In the genomic region with DNA sequence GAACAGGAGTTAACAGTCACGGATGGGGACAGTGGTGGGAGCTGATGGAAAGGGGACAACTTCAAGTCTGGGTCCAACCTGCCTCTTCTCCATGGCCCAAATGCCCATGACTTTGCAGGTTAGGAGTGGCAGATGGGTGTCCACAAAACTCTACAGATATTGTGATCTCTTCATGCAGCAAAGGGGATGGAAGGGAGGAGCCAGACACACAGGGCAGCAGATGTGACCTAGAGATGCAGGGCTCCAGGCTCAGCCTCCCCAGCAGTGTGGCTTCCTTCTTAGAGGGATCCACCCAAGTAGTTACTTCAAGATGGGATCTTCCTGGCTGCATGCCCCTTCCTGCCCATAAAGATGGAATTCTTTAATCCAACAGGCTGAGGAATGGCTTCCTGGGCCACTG, we compare ENCODE assay signal across 24 mouse cellular contexts. TPM values are rescaled to one million over a fixed set of nuclear protein-coding genes. Genes with fewer than 3 reads are reported as not detected.
DNase-seq lines count a peak whose midpoint lies in the region; ATAC-seq and TF ChIP-seq lines count a peak whose summit lies in the region.
"Had no signal": no experiment of that assay in that cellular context is flagged by ENCODE, and none has a peak within 500 bp of the region (broad histone marks: within the 10 kb centered on the region; RNA-seq: fewer than 3 reads in every experiment).

No protein-coding gene starts in this region.

- TF ChIP-seq EP300 in liver, postnatal 0 days (IDR thresholded peaks at IDR 0.05; ENCODE audit: low read depth) = peak; percentile 68; the same call in 1 of the 2 replicates

- ATAC-seq in liver, embryonic 12.5 days = peak; percentile 88
- ATAC-seq in liver, postnatal 0 days = peak; percentile 91
- ATAC-seq: forebrain, embryonic 16.5 days; hindbrain, embryonic 16.5 days; midbrain, embryonic 13.5 days had no signal

- 79% methylated on average over 1 of the region's 1 CpGs for WGBS in liver, embryonic 12.5 days (ENCODE audit: insufficient replicate concordance)
- 88% methylated on average over 1 of the region's 1 CpGs for whole genome bisulfite sequencing in liver, postnatal 0 days (ENCODE audit: insufficient replicate concordance)

- no peak overlapping the region for H3K4me2 ChIP-seq in liver, embryonic 12.5 days
- H3K4me2 ChIP-seq in liver, postnatal 0 days (ENCODE audit: low read depth, low read length) = peak overlapping the region; percentile 18; the same call in 1 of the 2 replicates
- H3K4me2 ChIP-seq: limb, embryonic 15.5 days; lung, embryonic 15.5 days; midbrain, embryonic 13.5 days; neural tube, embryonic 15.5 days had no signal

- H3K27me3 ChIP-seq in liver, embryonic 12.5 days (replicated peaks) = no peaks in the 10 kb centered on the region
- H3K27me3 ChIP-seq in liver, postnatal 0 days (ENCODE audit: insufficient read depth, low read length) = no peaks in the 10 kb centered on the region
- H3K27me3 ChIP-seq: limb, embryonic 15.5 days; lung, embryonic 15.5 days; midbrain, embryonic 13.5 days; neural tube, embryonic 15.5 days had no signal

- H3K27ac ChIP-seq in liver, embryonic 12.5 days = peak overlapping the region; percentile 64
- H3K27ac ChIP-seq in liver, postnatal 0 days (ENCODE audit: low read depth) = peak overlapping the region; percentile 64; the same call in 1 of the 2 replicates
- H3K27ac ChIP-seq: limb, embryonic 10.5 days; limb, embryonic 15.5 days; lung, embryonic 15.5 days; midbrain, embryonic 13.5 days; neural tube, embryonic 15.5 days had no signal

- no peaks in the 10 kb centered on the region for H3K36me3 ChIP-seq in liver, embryonic 12.5 days
- 0 out of 2 replicates have a peak, but pooled peaks cover 8% of the 10 kb centered on the region for H3K36me3 ChIP-seq in liver, postnatal 0 days (replicated peaks; ENCODE audit: insufficient read depth, low read length)
- H3K36me3 ChIP-seq: limb, embryonic 10.5 days; midbrain, embryonic 13.5 days; neural tube, embryonic 15.5 days had no signal

- H3K4me3 ChIP-seq in liver, embryonic 12.5 days = no peak overlapping the region
- no peak overlapping the region for H3K4me3 ChIP-seq in liver, postnatal 0 days (ENCODE audit: low read depth, low read length)
- H3K4me3 ChIP-seq: limb, embryonic 10.5 days; limb, embryonic 15.5 days; lung, embryonic 15.5 days; midbrain, embryonic 13.5 days; neural tube, embryonic 15.5 days had no signal

- H3K4me1 ChIP-seq in liver, embryonic 12.5 days = peaks cover 22% of the 10 kb centered on the region
- peaks cover 14% of the 10 kb centered on the region for H3K4me1 ChIP-seq in liver, postnatal 0 days (ENCODE audit: insufficient read depth)
- H3K4me1 ChIP-seq: midbrain, embryonic 13.5 days had no signal

- TF ChIP-seq CTCF in liver, postnatal 0 days (IDR thresholded peaks at IDR 0.05; ENCODE audit: low read depth) = no peak

- H3K9ac ChIP-seq in liver, embryonic 12.5 days = no peak overlapping the region; the same call in 1 of the 2 replicates
- H3K9ac ChIP-seq in liver, postnatal 0 days (replicated peaks) = no peak overlapping the region
- H3K9ac ChIP-seq: limb, embryonic 15.5 days; lung, embryonic 15.5 days; midbrain, embryonic 13.5 days; neural tube, embryonic 15.5 days had no signal

- H3K9me3 ChIP-seq in liver, embryonic 12.5 days (replicated peaks) = no peaks in the 10 kb centered on the region
- no peaks in the 10 kb centered on the region for H3K9me3 ChIP-seq in liver, postnatal 0 days (ENCODE audit: low read length)
- H3K9me3 ChIP-seq: G1E; limb, embryonic 10.5 days; limb, embryonic 15.5 days; lung, embryonic 15.5 days; midbrain, embryonic 13.5 days; neural tube, embryonic 15.5 days had no signal

- peak; percentile 8 for DNase-seq in cerebellum, adult 9-10 months
- no peak for DNase-seq in cerebellum, adult 8-10 months
- DNase-seq in liver, postnatal 0 days = peak; percentile 45
- no peak for DNase-seq in gastrocnemius, adult 18-20 months (ENCODE audit: low spot score)
- no peak for DNase-seq in adipocyte (ENCODE audit: low spot score)
- no peak for DNase-seq in layer of hippocampus, postnatal 10 days (ENCODE audit: low spot score in 2 of 2)
- DNase-seq: adrenal gland, postnatal 10 days; cerebellum, adult 11-12 months; cerebellum, postnatal 14 days; gastrocnemius, postnatal 10 days; kidney, adult 2 months; kidney, postnatal 4 days; retina, postnatal 1 day; right cerebral cortex, postnatal 14 days; thymus, postnatal 14 days had no signal

RNA-seq across cellular contexts. Expression of a gene that starts 9.6 kb away (rescaled TPM):
- 0.92 and 0.95 TPM in 2 replicates for polyA plus RNA-seq in liver, embryonic 12.5 days (2016; fragmentation: Nextera tagmentation; extraction: Ambion mirVana)
- 0.86 and 1.0 TPM in 2 replicates for polyA plus RNA-seq in liver, postnatal 0 days (2015; fragmentation: Nextera tagmentation; extraction: Ambion mirVana)
- total RNA-seq in gastrocnemius, adult 18-20 months (2021) = 1 to 10 TPM; 6.5 to 9.4 TPM
- 1 to 10 TPM; 8.3 to 8.7 TPM for total RNA-seq in layer of hippocampus, postnatal 10 days (2021)

Comparison
In these comparisons a context has a peak if more than half of its experiments do, and no peak if none do; other contexts are left out.
1. DNase-seq: peak in cerebellum, adult 9-10 months (single experiment) and liver, postnatal 0 days (single experiment); none in cerebellum, adult 8-10 months (single experiment), gastrocnemius, adult 18-20 months (single experiment), adipocyte (single experiment) and layer of hippocampus, postnatal 10 days (0 of 2).